Mouse (Mus musculus): Measurements from ENCODE around the gene Atp1a1.

DNA sequence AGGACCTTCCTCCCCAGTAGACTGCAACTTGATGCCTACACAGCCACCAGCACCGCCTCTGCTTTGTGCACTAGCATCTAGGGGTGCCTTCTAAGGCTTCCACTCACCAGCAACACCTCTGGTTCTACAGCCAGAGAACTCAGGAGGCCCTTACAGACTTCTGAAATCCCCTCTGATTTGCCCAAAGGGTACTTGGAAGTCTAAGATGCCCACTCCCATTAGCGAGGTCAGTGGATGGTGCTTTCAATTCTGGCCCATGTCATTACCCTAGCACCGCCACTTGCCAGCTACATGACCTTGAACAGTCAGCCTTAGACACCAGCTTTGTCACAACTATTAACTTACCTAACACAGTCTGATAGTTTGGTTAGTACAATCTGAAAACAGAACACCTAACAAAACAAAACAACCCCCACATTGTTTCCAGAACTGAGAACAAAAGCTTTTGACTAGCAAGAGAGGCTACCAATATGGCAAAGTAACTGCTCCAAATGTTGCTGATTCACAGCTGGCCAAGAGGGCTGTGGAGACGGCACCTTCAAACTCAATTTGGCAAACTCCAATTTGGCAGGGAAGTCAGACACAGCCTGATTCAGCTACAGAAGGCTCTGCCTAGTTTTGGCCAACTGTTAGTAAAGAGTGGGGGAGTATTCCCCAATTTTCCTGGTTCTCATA lies 6.1 kb downstream of the Atp1a1 start:
- no peak for TF ChIP-seq TAL1 (IDR thresholded peaks at IDR 0.05; ENCODE audit: low read length)
- no peak for TF ChIP-seq GATA1 (IDR thresholded peaks at IDR 0.05; ENCODE audit: low read length)
